Mouse (Mus musculus) MEL (cell line): ENCODE data around the gene 4921539E11Rik. TPM values are rescaled to one million over a fixed set of nuclear protein-coding genes. Genes with fewer than 3 reads are reported as not detected.

Source experiments
- DNase-seq: peaks from one replicate; pipeline ENCODE4 v3.0.0; 2011; ENCODE audit warnings: low read depth, low spot score
- H3K27ac ChIP-seq: 2 replicates; pipeline ENCODE4 v1.5.1; 2012; ENCODE audit warnings: low read depth, mild to moderate bottlenecking, control low read depth, low read length, moderate library complexity; ENCODE audit not compliant: control insufficient read depth
- H3K27me3 ChIP-seq, 2 experiments: fragments of 150-350 bp in 1 of 2; sonication (generic) in 1 of 2; 2 replicates each; pipeline ENCODE4 v1.6.1; 2012; ENCODE audit warnings: low read length in 2 of 2, mild to moderate bottlenecking in 2 of 2, improper control_type of control experiment in 1 of 2, moderate library complexity in 1 of 2; ENCODE audit not compliant: insufficient read depth in 2 of 2, control insufficient read depth in 1 of 2
- H3K36me3 ChIP-seq, 2 experiments: 2 replicates each; pipeline ENCODE4 v1.6.1; 2012 to 2014; ENCODE audit warnings: low read length in 2 of 2, improper control_type of control experiment in 1 of 2, inconsistent platforms in 1 of 2, mild to moderate bottlenecking in 1 of 2; ENCODE audit not compliant: insufficient read depth in 2 of 2, control insufficient read depth in 1 of 2
- H3K4me1 ChIP-seq, 2 experiments: fragments of 150-350 bp in 1 of 2; sonication (generic) in 1 of 2; 2 replicates each; pipeline ENCODE4 v1.6.1; 2012; ENCODE audit warnings: low read length in 2 of 2, improper control_type of control experiment in 1 of 2, mild to moderate bottlenecking in 1 of 2; ENCODE audit not compliant: insufficient read depth in 2 of 2, control insufficient read depth in 1 of 2
- H3K4me3 ChIP-seq, 2 experiments: fragments of 150-350 bp in 1 of 2; sonication (generic) in 1 of 2; 2 replicates each; pipeline ENCODE4 v1.5.1; 2012; ENCODE audit warnings: low read depth in 2 of 2, low read length in 2 of 2, mild to moderate bottlenecking in 2 of 2, moderate library complexity in 2 of 2, control low read depth in 1 of 2, improper control_type of control experiment in 1 of 2; ENCODE audit not compliant: control insufficient read depth in 1 of 2, insufficient read depth in 1 of 2
- H3K79me2 ChIP-seq: 2 replicates; pipeline ENCODE4 v1.6.1; 2012; ENCODE audit warnings: mild to moderate bottlenecking, low read length, moderate library complexity; ENCODE audit not compliant: control insufficient read depth, poor library complexity, insufficient read depth
- H3K9ac ChIP-seq: 2 replicates; pipeline ENCODE4 v1.6.1; 2012; ENCODE audit warnings: low read depth, mild to moderate bottlenecking, control low read depth, low read length, moderate library complexity; ENCODE audit not compliant: control insufficient read depth, poor library complexity, severe bottlenecking
- H3K9me3 ChIP-seq: fragments of 150-350 bp; sonication (generic); replicated peaks from 2 replicates; pipeline ENCODE4 v1.6.1; 2012; ENCODE audit warnings: mild to moderate bottlenecking, low read length, improper control_type of control experiment, moderate library complexity; ENCODE audit not compliant: insufficient read depth
- BHLHE40 ChIP-seq: IDR thresholded peaks from 2 replicates; pipeline ENCODE4 v1.6.1; 2012; ENCODE audit warnings: low read depth, mild to moderate bottlenecking, inconsistent platforms, low read length, improper control_type of control experiment, borderline replicate concordance
- CHD1 ChIP-seq: IDR thresholded peaks from 2 replicates; pipeline ENCODE4 v1.6.1; 2012; ENCODE audit warnings: low read depth, mild to moderate bottlenecking, inconsistent platforms, low read length, improper control_type of control experiment
- CHD2 ChIP-seq: IDR thresholded peaks from 2 replicates; pipeline ENCODE4 v1.6.1; 2011; ENCODE audit warnings: low read length, improper control_type of control experiment
- CTCF ChIP-seq, 3 experiments: IDR thresholded peaks in 2 of 3; conservative IDR thresholded peaks in 1 of 3; 2 replicates each; pipeline ENCODE4 v1.5.1; 2011 to 2012; ENCODE audit warnings: low read length in 3 of 3, low read depth in 2 of 3, mild to moderate bottlenecking in 2 of 3, improper control_type of control experiment in 1 of 3, inconsistent platforms in 1 of 3, mixed read lengths in 1 of 3, moderate library complexity in 1 of 3; ENCODE audit not compliant: control insufficient read depth in 1 of 3, insufficient read depth in 1 of 3, poor library complexity in 1 of 3, severe bottlenecking in 1 of 3
- E2F4 ChIP-seq: IDR thresholded peaks from 2 replicates; pipeline ENCODE4 v1.6.1; 2011; ENCODE audit warnings: low read depth, low read length, improper control_type of control experiment, borderline replicate concordance
- ELF1 ChIP-seq: IDR thresholded peaks from 2 replicates; pipeline ENCODE4 v1.6.1; 2014; ENCODE audit warnings: low read depth, mild to moderate bottlenecking, inconsistent platforms, low read length, improper control_type of control experiment, moderate library complexity
- EP300 ChIP-seq, 2 experiments: IDR thresholded peaks; 2 replicates each; pipeline ENCODE4 v1.6.1; 2011; ENCODE audit warnings: improper control_type of control experiment in 2 of 2, low read length in 2 of 2, low read depth in 1 of 2, mild to moderate bottlenecking in 1 of 2
- ETS1 ChIP-seq: IDR thresholded peaks from 2 replicates; pipeline ENCODE4 v1.6.1; 2012; ENCODE audit warnings: low read depth, mild to moderate bottlenecking, inconsistent platforms, low read length, improper control_type of control experiment, moderate library complexity
- GABPA ChIP-seq: IDR thresholded peaks from 2 replicates; pipeline ENCODE4 v1.6.1; 2012; ENCODE audit warnings: low read depth, mild to moderate bottlenecking, inconsistent platforms, low read length, improper control_type of control experiment, moderate library complexity
- GATA1 ChIP-seq: IDR thresholded peaks from 2 replicates; pipeline ENCODE4 v1.6.1; 2011; ENCODE audit warnings: low read depth, low read length, improper control_type of control experiment
- HCFC1 ChIP-seq: IDR thresholded peaks from 2 replicates; pipeline ENCODE4 v1.6.1; 2012; ENCODE audit warnings: low read depth, mild to moderate bottlenecking, inconsistent platforms, low read length, improper control_type of control experiment, moderate library complexity
- JUND ChIP-seq: IDR thresholded peaks from 2 replicates; pipeline ENCODE4 v1.6.1; 2011; ENCODE audit warnings: low read depth, mild to moderate bottlenecking, improper control_type of control experiment, low read length
- MAFK ChIP-seq: IDR thresholded peaks from 2 replicates; pipeline ENCODE4 v1.6.1; 2011; ENCODE audit warnings: low read depth, mild to moderate bottlenecking, low read length, improper control_type of control experiment, borderline replicate concordance
- MAX ChIP-seq: IDR thresholded peaks from 2 replicates; pipeline ENCODE4 v1.6.1; 2011; ENCODE audit warnings: low read length, improper control_type of control experiment
- MAZ ChIP-seq: IDR thresholded peaks from 2 replicates; pipeline ENCODE4 v1.6.1; 2012; ENCODE audit warnings: low read depth, mild to moderate bottlenecking, inconsistent platforms, low read length, improper control_type of control experiment
- MEF2A ChIP-seq: IDR thresholded peaks from 2 replicates; pipeline ENCODE4 v1.6.1; 2014; ENCODE audit warnings: low read depth, mild to moderate bottlenecking, inconsistent platforms, low read length, improper control_type of control experiment; ENCODE audit not compliant: poor library complexity, insufficient replicate concordance, severe bottlenecking; ENCODE audit errors: extremely low read depth
- MXI1 ChIP-seq: IDR thresholded peaks from 2 replicates; pipeline ENCODE4 v1.6.1; 2011; ENCODE audit warnings: mild to moderate bottlenecking, low read depth, low read length, improper control_type of control experiment
- MYB ChIP-seq: IDR thresholded peaks from 2 replicates; pipeline ENCODE4 v1.6.1; 2011; ENCODE audit warnings: mild to moderate bottlenecking, low read depth, low read length, improper control_type of control experiment
- MYC ChIP-seq: IDR thresholded peaks from 2 replicates; pipeline ENCODE4 v1.6.1; 2011; ENCODE audit warnings: low read depth, mild to moderate bottlenecking, low read length, improper control_type of control experiment, moderate library complexity
- NELFE ChIP-seq: IDR thresholded peaks from 2 replicates; pipeline ENCODE4 v1.6.1; 2011; ENCODE audit warnings: low read depth, low read length, improper control_type of control experiment
- NRF1 ChIP-seq: IDR thresholded peaks from 2 replicates; pipeline ENCODE4 v1.6.1; 2014; ENCODE audit warnings: low read depth, mild to moderate bottlenecking, inconsistent platforms, low read length, improper control_type of control experiment, moderate library complexity; ENCODE audit not compliant: poor library complexity, insufficient read depth, severe bottlenecking
- POLR2A ChIP-seq, 2 experiments: IDR thresholded peaks; 2 replicates each; pipeline ENCODE4 v1.6.1; 2011 to 2012; ENCODE audit warnings: low read length in 2 of 2, mild to moderate bottlenecking in 2 of 2, control low read depth in 1 of 2, improper control_type of control experiment in 1 of 2, low read depth in 1 of 2, moderate library complexity in 1 of 2; ENCODE audit not compliant: control insufficient read depth in 1 of 2, insufficient read depth in 1 of 2, poor library complexity in 1 of 2
- POLR2AphosphoS2 ChIP-seq: IDR thresholded peaks from 2 replicates; pipeline ENCODE4 v1.6.1; 2011; ENCODE audit warnings: low read length, improper control_type of control experiment
- POLR2AphosphoS5 ChIP-seq: IDR thresholded peaks from 2 replicates; pipeline ENCODE4 v1.6.1; 2012; ENCODE audit warnings: low read depth, borderline replicate concordance, mild to moderate bottlenecking, inconsistent platforms, low read length, moderate library complexity, mixed read lengths
- RAD21 ChIP-seq: IDR thresholded peaks from 2 replicates; pipeline ENCODE4 v1.6.1; 2011; ENCODE audit warnings: mild to moderate bottlenecking, low read depth, low read length, improper control_type of control experiment
- RCOR1 ChIP-seq: IDR thresholded peaks from 2 replicates; pipeline ENCODE4 v1.6.1; 2012; ENCODE audit warnings: low read depth, mild to moderate bottlenecking, inconsistent platforms, low read length, improper control_type of control experiment
- SMC3 ChIP-seq: IDR thresholded peaks from 2 replicates; pipeline ENCODE4 v1.6.1; 2011; ENCODE audit warnings: low read depth, low read length, improper control_type of control experiment
- TAL1 ChIP-seq: IDR thresholded peaks from 2 replicates; pipeline ENCODE4 v1.6.1; 2012; ENCODE audit warnings: mild to moderate bottlenecking, inconsistent platforms, low read length, moderate library complexity, mixed read lengths
- TBP ChIP-seq: IDR thresholded peaks from 2 replicates; pipeline ENCODE4 v1.8.0; 2011; ENCODE audit warnings: low read depth, low read length, improper control_type of control experiment
- TCF12 ChIP-seq: IDR thresholded peaks from 2 replicates; pipeline ENCODE4 v1.6.1; 2014; ENCODE audit warnings: low read depth, mild to moderate bottlenecking, inconsistent platforms, low read length, improper control_type of control experiment, moderate library complexity
- UBTF ChIP-seq: IDR thresholded peaks from 2 replicates; pipeline ENCODE4 v1.6.1; 2012; ENCODE audit warnings: low read depth, mild to moderate bottlenecking, inconsistent platforms, low read length, improper control_type of control experiment, moderate library complexity, borderline replicate concordance; ENCODE audit not compliant: insufficient read depth
- USF1 ChIP-seq: IDR thresholded peaks from 2 replicates; pipeline ENCODE4 v1.6.1; 2014; ENCODE audit warnings: low read depth, mild to moderate bottlenecking, inconsistent platforms, low read length, improper control_type of control experiment, moderate library complexity
- USF2 ChIP-seq, 2 experiments: IDR thresholded peaks; 2 replicates each; pipeline ENCODE4 v1.6.1; 2011 to 2012; ENCODE audit warnings: improper control_type of control experiment in 2 of 2, low read length in 2 of 2, borderline replicate concordance in 1 of 2, inconsistent platforms in 1 of 2, low read depth in 1 of 2, mild to moderate bottlenecking in 1 of 2; ENCODE audit not compliant: insufficient read depth in 1 of 2
- ZC3H11A ChIP-seq: IDR thresholded peaks from 2 replicates; pipeline ENCODE4 v1.6.1; 2012; ENCODE audit warnings: low read depth, mild to moderate bottlenecking, inconsistent platforms, low read length, improper control_type of control experiment
- ZKSCAN1 ChIP-seq: IDR thresholded peaks from 2 replicates; pipeline ENCODE4 v1.6.1; 2012; ENCODE audit warnings: low read depth, mild to moderate bottlenecking, inconsistent platforms, low read length, improper control_type of control experiment, moderate library complexity
- ZMIZ1 ChIP-seq: IDR thresholded peaks from 2 replicates; pipeline ENCODE4 v1.6.1; 2012; ENCODE audit warnings: low read depth, mild to moderate bottlenecking, inconsistent platforms, low read length, improper control_type of control experiment, moderate library complexity
- ZNF384 ChIP-seq: IDR thresholded peaks from 2 replicates; pipeline ENCODE4 v1.6.1; 2012; ENCODE audit warnings: low read depth, mild to moderate bottlenecking, inconsistent platforms, low read length, improper control_type of control experiment
- polyA plus RNA-seq, 2 experiments: library from polyadenylated mRNA; stranded (reverse) in 1 of 2; unstranded in 1 of 2; fragments of >175 nt in 1 of 2; fragments of >200 nt in 1 of 2; gene quantifications; 2 replicates each; pipeline versions ENCODE4 v1.2.1 to v1.2.4; 2012; ENCODE audit warnings: low replicate concordance in 2 of 2, low read depth in 1 of 2; ENCODE audit not compliant: insufficient read length in 2 of 2, insufficient read depth in 1 of 2, missing spikeins in 1 of 2
- total RNA-seq: library from RNA; depleted of rRNA; stranded (reverse); fragments of 300-350 nt; gene quantifications from 2 replicates; pipeline ENCODE4 v1.2.3, GENCODE M21; 2012

The 4921539E11Rik gene
- total and polyA plus RNA-seq, 3 experiments: not detected

DNA sequence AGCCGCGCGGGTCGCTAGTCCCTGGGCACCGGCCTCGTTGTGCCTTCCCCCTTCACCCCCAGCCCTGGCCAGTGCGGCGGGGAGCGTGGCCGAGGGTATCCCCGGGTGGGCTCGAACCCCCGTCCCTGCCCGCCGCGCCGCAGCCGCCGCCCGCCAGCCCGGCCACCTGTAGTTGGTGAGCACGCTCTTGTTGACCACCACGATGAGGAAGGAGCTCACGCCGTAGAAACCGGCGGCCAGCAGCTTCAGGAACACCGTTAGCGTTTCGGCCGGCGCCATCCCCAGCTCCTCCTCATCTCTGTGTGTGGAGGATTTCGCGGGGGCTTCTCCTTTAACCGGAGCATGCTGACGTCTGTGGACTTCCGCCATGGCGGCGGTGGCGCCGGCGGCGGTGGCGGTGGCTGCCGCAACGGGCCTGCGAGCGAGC, 76.2 kb downstream of the 4921539E11Rik start:
- Histone ChIP-seq H3K27me3 (no peaks in the 10 kb centered on the region), H3K9ac (peak overlapping the region; percentile 95), H3K4me3 (peak overlapping the region; percentile 91), H3K4me1 (peaks cover 0 to 5% of the 10 kb centered on the region in 2 experiments; a peak in 3 of 4 replicates), H3K36me3 (peaks cover 0 to 8% of the 10 kb centered on the region in 2 experiments; a peak in 3 of 4 replicates), H3K27ac (peak overlapping the region; percentile 57), H3K9me3 (no peaks in the 10 kb centered on the region), H3K79me2 (peaks cover 14% of the 10 kb centered on the region)
- peak; percentile 62 for DNase-seq
- TF ChIP-seq ZNF384 (no peak), MYB (no peak), MAFK (no peak), TBP (0 out of 2 replicates have a peak, but pooled peaks have one; percentile 1), GATA1 (no peak), ZC3H11A (no peak), HCFC1 (peak; percentile 57; the same call in 1 of the 2 replicates), ZKSCAN1 (no peak), CTCF (IDR thresholded peaks at IDR 0.05 in 2 of 3, conservative IDR thresholded peaks at IDR 0.05 in 1 of 3; ENCODE audit: control insufficient read depth in 1 of 3, insufficient read depth in 1 of 3, low read depth in 2 of 3, low read length in 3 of 3, poor library complexity in 1 of 3, severe bottlenecking in 1 of 3) (no peak), GABPA (no peak), NRF1 (no peak), UBTF (0 out of 2 replicates have a peak, but pooled peaks have one; percentile 35), BHLHE40 (no peak), EP300 (IDR thresholded peaks at IDR 0.05; ENCODE audit: low read depth in 1 of 2, low read length in 2 of 2) (no peak), MAX (peak; percentile 36; the same call in 1 of the 2 replicates), MXI1 (no peak; the same call in none of the 2 replicates), TAL1 (no peak), POLR2AphosphoS2 (peak; percentile 0; the same call in 1 of the 2 replicates), CHD2 (no peak), ZMIZ1 (no peak; the same call in 1 of the 2 replicates), MAZ (no peak), SMC3 (no peak), MYC (no peak), E2F4 (no peak), TCF12 (0 out of 2 replicates have a peak, but pooled peaks have one; percentile 20), NELFE (peak; percentile 56), JUND (no peak), POLR2AphosphoS5 (no peak), RAD21 (no peak), POLR2A (IDR thresholded peaks at IDR 0.05; ENCODE audit: control insufficient read depth in 1 of 2, insufficient read depth in 1 of 2, low read depth in 1 of 2, low read length in 2 of 2, poor library complexity in 1 of 2) (peak; percentile 69 to 75; a peak in 1 of 4 replicates), ELF1 (peak; percentile 38; the same call in 1 of the 2 replicates), CHD1 (no peak), MEF2A (no peak), ETS1 (no peak), RCOR1 (no peak), USF1 (no peak), USF2 (IDR thresholded peaks at IDR 0.05; ENCODE audit: borderline replicate concordance in 1 of 2, insufficient read depth in 1 of 2, low read depth in 1 of 2, low read length in 2 of 2) (no peak)
